Mouse (Mus musculus) monocyte, adult 2 months (primary cell): ENCODE data around the gene Tef.

Experiments
- DNase-seq, 2 experiments: peaks; one replicate each; pipeline ENCODE4 v3.0.0; 2022; ENCODE audit warnings: low spot score in 2 of 2, low read depth in 1 of 2

Tef gene

DNA sequence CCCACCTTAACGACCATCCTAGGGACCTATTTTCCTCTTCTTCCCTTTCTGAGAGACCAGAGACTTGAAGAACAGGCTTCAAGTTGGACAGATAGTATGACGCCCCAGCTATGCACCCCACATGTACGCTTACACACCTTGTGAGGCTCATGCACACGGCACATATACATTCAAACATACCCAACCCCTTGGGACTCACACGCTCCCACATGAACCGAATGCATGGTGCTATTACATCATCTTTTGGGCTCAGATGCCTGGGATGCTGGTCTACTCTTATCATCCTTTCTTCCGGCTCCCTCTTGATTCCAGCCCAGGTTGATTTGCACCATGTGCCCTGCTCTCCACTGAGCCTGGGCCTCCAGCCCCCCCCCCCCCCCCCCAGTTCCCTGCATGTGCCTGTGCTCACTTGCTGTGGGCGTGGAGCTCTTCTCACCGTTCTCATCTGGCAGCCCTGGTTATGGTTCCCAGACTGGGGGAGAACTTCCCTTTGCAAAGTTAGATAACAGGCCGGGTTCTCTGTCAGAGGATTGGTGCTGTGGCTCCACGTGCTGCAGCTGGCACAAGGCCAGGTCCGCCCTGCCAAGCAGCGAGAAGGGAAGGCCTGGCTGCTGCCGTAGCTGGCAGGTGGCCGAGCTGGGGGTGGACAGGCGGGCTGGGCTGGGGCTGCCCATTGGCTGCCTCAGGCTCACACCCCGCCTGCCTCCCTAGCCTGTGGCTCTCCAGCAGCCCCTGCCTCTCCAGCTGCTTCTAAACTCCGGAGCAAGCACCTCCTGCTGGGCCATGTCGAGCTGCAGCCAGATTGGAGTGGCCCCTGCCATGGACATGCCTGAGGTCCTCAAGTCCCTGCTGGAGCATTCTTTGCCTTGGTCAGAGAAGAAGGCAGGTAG, at the start of gene Tef:
Gene Tef (plus strand): TSS at position 421 of the 890 bp plus-strand sequence.
- DNase-seq = peak; percentile 62 to 76

DNA sequence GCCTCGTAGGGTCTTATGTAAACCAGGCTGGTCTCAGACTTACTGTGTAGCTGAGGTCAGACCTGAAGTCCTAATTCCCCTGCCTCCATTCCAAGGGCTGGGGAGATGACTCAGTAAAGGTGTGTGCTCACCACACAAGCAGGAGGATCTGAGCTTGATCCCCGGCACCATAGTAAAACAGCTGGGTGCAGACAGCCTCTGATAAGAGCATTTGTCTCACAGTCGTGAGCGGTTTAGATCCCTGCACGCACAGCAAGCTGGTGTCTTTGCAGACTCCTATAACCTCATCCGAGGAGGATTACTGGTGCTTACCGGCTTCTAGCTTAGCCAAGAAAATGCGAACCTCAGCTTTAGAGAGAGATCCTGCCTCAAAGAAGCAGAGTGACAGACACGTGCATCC, 48.6 kb upstream of the Tef start:
- DNase-seq = no peak

DNA sequence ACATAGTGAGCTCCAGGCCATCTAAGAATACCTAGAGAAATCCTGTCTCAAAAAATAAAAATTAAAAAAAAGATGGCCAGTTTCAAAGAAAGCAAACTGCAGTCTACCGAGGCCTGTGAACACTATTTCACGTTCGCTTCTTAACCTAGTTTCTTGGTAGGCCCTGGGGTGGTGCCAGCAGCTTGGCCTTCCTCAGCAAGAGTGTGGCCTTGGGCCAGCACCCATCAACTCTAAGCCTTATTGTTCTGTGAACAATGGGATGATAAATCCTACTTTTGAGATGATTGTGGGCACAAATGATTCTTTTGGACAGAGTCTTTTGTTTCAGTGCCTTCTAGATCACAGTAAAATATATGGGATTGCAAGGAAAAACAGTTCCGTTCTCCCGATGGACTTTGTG, 43.5 kb upstream of the Tef start:
- DNase-seq = no peak

DNA sequence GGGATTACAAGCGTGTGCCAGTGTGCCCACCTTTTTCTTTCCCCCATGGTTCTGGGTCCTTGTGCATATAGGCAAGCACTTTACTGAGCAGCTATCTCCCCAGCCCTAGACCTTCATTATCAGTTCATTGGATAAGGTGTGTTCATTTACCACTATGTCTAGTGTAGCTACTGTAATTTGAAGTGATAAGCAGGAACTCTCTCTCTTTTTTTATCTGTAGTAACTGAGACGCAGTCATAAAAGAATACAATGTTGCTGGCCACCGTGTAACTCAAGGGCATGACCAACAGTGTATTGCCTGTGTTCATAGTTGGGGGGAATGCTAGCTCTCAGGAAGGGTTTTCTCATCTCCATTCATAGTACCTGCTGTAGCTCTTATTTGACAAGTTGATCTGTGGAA, 42.7 kb upstream of the Tef start:
- no peak for DNase-seq

DNA sequence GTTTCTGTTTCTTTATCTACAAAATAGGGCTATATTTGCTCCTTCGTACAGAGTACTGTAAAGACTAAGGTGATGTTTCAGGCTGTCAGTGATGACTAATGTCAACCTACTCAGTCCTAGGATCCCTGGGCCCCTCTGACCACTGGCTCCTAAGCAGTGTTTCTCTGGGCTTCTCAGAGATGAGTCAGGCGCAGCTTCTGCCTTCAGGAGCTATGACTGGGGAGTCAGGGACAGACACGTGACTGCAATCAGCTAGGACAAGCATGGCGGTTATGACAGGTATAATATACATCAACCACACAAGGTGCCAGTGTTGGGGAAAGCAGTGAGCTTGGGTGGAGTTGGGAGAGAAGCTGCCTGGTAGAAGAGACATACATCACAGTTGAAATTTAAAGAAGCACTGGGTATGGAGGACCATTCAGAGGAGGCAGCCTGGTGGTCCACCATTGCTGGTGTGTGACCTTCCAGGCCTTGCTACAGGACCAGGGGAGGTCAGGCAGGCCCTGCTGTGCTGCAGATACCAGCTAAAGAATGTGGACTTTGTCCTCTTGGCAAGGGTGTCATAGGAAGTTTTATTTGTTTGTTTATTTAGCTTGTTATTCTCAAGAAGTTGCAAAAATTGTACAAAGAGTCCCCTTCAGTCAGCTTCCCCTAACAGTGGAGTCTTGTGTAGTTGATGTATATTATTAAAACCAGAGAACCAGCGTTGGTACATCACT, 41.7 kb upstream of the Tef start:
- DNase-seq = no peak

DNA sequence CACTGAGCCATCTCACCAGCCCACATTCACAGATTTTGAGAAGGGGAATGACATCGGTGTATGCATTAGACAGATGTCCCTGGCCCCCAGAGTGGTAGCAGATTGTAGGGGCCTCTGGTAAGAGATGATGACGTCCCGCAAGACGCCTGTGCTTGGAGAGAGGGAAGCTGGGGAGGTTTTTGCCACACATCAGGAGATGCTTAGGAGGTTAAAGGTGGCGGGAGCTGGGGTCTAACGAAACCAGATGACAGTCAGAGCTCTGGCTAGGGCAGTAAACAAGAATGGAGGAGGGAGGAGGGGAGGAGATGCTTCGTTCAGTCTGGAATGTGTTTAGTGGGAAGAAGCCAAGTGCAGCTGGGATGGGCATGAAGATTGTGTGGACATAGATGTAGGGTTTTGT, 40.8 kb upstream of the Tef start:
- no peak for DNase-seq

DNA sequence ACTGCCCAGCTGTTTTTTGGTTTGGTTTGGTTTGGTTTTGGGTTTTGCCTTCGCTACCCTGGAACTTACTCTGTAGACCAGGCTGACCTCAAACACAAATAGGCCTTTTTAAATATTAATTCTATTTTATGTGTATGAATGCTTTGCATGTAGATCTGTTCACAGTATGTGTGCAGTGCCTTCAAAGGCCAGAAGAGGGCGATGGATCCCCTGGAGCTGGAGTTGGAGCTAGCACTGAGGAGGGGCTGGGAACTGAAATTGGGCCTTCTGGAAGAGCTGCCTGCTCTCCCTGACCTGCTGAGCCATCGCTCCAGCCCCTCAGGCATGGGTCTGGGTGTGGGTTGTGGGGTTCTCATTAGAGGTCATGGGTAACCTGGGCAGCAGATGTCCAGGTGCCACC, 40.3 kb upstream of the Tef start:
- DNase-seq = no peak

DNA sequence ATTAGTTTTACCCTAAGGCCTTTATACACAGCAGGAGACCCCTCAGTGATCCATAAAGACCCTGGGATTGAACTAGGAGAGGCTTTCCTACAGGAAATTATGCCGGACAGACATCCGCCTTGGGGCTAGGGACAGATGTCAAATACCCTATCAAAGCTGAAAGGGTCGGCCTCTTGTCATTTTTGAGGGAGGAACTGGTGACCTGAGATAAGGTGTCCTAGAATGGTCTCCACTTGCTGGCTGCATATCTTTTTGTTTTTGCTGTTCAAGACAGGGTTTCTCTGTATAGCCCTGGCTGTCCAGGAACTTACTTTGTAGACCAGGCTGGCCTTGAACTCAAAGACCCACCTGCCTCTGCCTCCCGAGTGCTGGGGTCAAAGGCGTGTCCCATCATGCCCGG, 37.6 kb upstream of the Tef start:
- DNase-seq = no peak

DNA sequence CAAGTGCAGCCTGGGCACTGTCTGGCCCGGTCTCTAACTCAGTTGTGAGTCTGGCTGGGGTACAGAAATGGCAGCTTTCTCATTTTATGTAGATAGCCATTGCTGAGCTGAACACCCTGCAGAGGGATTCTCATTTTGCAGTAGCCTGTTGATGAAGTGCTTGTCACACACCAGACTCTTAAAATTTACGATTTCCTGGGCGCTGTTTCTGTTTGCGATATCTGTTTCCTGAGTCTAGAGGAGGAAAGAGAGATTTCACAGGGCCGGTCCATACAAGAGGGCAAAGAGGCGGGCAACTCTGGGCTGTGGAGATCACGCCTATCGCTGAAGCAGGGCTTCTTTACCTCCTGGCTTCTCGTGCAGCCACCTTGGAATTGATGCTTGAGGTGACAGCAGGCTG, 36.6 kb upstream of the Tef start:
- DNase-seq = no peak

DNA sequence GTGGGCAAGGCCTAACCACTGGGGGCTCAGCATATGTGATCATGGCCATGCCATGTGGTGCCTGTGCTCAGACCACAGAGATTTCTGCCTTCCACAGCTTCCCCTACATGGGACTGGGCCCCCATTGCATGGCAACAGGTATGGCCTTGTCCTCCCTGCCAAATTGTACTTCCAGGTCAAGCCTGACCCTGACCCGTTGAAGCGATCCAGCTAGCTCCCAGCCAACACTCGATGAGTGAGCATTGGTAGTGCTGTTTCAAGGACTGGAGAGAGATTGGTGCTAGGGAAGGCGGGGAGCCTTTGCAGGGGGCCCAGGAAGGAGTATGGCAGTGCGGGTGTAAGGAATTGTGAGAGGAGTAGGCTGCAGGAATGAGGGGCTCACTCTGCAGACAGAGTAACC, 35.8 kb upstream of the Tef start:
- no peak for DNase-seq

DNA sequence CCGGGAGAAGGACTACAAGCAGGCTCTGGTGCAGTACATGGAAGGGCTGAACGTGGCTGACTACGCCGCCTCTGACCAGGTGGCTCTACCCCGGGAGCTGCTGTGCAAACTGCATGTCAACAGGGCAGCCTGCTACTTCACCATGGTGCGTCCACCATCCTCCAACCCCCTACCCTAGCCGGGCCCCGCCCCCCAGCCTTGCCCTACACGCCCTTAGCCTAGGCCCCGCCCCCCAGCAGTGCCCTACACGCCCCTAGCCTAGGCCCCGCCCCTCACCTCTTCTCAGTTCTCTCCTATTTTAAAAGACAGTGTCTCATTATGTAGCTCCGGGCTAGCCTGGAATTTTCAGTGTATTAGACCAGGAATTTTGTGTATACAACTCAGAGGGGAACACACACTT, 33.2 kb upstream of the Tef start:
- DNase-seq = no peak

DNA sequence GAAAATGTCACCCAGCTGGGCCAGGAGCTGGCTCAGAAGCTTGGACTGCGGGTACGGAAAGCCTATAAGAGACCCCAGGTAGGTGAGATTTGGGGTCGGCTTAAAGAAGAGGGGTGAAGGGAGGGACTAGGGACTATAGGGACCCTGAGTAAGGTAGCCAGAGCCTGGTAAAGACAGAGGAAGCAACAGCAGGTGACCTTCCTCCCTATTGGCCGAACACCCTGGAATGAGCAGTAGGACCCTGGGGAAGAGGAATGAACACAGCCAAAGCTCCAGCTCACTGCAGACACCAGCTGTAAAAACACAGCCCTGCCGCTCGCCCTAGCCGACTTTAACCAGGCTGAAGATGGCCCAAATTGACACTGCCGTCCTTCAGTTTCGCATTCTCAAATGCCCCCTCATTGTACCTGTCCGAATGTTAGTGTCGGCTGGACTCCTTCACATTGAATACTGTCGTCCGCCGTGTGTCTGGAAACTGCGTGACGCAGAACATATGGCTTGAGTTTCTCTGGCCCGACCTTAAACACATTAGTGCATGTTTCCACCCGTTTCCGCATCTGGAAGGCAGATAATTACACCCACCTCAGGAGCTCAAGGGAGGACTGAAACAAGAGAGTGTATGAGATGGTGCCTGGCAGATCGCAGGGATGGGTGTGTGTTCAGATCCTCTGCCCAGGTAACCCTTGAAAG, 29.6 kb upstream of the Tef start:
- DNase-seq = no peak

DNA sequence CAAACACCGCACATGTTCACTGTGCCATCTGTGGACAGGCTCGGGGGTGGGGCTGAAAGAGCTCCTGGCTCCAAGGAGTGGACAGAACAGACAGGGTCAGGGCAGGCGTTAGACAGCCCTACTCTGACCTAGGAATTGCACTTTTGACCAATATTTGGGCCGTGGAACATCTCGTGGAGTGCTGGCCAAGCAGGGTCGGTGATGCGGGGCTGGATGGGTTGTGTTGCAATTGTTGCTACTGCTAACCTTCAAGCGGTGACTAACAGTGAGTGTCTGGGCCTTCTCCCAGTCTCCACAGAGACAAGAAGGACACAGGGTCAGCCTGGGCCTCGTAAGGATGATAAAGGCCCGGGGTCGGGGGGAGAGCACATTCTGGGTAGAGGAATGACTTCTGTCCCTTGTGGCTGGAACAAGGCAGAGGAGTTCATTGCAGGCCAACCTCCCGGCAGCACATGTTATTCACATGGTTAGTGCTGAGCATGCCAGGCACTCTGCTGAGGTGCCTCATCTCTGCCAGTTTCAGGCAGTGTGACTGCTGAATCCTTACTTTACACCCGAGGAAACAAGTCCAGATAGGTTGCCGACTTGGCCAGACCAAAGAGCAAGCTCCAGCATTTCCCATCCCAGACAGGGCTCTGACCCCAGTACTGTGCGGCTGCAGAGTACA, 27.6 kb upstream of the Tef start:
- no peak for DNase-seq

DNA sequence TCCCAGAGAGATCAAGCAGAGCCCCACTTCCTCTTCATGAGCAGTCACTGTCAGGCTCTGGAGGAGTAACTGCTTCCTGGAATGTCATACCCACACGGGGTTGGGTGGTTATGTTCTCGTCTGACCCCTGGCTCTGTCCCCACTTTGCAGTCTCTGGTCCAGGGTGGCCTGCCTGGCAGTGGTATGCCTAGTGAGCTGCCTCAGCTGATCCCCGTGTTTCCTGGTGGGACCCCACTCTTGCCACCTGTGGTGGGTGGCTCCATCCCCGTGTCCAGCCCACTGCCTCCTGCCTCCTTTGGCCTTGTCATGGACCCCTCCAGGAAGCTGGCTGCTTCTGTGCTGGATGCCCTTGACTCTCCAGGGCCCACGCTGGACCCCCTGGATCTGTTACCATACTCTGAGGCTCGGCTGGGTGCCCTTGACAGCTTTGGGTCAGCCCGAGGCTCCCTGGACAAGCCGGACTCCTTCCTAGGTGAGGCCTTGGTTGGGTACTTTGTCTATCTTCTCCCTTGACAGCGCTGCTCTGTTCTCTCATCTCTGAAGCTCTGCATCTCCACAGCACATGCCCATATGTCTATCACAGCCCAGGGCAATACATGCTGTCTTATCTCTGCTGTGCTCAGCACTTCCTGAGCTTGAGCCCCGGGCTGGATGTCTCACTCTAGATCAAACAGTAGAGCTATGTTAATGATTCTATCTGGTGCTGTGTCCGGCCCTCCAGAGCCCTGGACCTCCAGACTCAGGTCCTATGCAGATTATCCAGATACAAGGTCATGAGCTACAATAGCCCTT, 25.4 kb upstream of the Tef start:
- no peak for DNase-seq

DNA sequence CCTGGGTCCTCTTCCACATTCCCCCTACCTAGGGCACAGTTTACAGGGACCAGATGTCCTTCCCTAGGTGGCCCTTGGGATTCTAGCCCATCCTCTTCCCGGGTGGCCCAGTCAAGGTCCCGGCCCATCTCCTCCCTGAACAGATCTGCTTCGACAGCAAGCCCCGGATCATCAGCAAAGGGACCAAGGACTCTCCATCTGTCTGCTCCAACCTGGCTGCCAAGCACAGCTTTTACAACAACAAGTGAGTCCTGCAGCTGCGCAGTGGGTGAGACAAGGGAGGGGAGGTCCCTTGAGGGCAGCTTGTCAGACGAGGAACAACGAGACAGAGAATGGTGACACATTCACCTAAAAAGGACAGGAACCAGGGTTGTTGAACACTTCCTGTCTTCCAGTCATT, 20.4 kb upstream of the Tef start:
- DNase-seq = no peak

DNA sequence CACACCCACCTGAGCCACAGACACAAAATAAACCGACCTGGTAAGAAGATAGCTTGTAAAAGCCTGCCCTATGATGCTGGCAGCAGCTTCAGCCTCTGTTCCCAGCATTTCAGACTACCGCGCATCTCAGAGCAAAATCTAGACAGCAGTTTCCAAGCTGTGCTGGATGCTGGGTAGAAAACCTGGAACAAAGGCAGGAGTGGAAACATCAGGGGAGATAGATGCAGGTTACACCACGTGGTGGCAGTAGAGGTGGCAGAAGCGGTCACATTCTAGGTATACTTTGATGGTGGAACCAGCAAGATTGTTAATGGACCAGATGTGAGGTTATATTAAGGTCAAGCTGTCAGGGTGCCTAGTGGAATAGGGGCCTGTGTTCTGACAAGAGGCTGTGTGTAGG, 17.5 kb upstream of the Tef start:
- DNase-seq = no peak

DNA sequence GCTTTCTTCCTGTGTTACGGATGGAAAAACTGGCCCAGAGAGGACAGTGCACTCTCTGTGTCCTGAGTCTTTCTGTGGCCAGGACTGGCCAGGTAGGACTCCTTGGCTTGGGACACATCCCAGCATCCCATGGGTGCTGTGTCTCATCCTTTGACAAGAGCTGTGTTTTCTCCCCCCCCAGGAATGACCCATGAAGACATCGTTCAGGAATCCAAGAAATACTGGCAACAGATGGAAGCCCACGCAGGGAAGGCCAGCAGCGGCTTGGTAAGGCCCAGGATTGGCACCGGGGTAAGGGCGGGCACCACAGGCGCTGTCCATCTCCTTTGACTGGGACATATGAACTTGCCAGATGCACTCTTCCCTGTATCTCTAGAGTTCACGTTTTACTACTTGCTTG, 16.5 kb upstream of the Tef start:
- DNase-seq = no peak

DNA sequence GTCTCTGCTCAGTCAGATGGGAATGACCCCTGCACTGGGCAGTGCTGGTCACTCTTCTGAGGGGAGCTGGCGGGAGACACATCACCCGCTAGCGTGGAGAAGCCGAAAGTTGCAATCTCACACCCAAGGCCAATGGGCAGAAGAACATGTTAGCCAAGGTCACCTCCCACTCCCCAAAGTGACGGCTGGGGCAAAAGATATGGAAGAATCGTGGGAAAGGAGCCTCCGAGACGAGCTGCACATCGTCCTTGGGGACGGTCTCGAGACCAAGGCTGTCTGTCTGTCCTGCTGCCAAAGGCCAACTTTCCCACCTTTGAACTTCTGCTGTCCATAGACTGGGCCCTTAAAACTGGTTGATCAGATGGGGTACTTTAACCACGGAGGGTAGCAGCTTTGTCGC, 14.7 kb upstream of the Tef start:
- DNase-seq = no peak

DNA sequence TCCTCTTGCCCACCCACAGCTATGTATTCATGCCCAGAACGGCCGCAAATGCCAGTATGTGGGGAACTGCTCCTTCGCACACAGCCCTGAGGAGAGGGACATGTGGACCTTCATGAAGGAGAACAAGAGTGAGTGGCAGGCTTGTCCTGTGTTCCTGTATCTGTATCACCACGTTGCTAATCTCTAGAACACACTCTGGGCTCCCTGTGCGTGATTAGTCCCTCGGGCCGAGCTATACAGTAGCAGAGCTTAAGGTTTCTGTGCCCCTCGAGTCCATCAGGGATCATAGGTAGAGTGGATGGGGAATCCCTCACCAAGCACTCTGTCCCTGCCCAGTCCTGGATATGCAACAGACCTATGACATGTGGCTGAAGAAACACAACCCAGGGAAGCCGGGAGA, 9.8 kb upstream of the Tef start:
- DNase-seq = no peak

DNA sequence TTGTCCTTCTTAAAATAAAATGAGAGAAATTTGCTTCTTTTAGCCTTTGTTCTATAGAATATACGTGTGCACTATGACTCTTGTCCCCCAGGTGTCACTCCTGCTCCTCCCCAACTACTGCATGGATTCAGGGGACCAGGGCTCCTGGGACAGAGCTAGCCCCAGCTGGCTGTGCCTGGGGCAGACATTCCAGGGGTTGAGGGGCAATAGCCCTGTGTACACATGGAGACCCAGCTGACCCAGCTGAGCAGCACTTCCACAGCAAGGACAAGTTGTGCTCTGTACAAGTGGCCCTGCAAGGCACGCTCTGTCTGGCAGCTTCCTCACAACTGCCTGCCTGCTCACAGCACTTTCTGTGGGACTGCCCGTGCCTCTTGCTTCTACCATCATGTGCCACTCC, 6.0 kb upstream of the Tef start:
- no peak for DNase-seq

DNA sequence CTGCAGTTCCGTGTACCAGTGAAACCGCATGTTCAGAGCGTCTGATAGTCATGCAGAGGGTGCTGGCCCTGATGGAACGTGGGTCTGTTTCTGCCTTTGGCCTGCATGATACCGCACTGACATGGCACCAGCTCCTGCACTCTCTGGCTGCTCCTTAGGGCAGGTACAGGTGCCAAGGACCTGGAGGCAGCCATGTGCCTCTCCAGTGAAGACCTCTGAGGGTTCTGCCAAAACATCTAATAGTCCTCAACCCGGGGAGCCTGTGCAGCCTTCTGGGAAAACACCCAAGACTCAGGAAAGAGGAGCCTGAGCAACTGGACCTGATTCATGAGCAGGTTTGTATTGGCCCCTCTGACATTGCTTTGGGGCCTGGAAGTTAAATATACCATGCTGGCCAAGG, 4.4 kb upstream of the Tef start:
- DNase-seq = no peak
